Mouse (Mus musculus) C2C12 (cell line): ENCODE results near the gene Tspan14.

ENCODE experiments used
- CEBPB ChIP-seq: IDR thresholded peaks from one replicate; pipeline ENCODE4 v1.6.1; 2011; ENCODE audit warnings: low read depth, mild to moderate bottlenecking, control low read depth, moderate library complexity
- CTCF ChIP-seq: IDR thresholded peaks from one replicate; pipeline ENCODE4 v1.5.1; 2011; ENCODE audit not compliant: control insufficient read depth, insufficient read depth, insufficient read length
- MAX ChIP-seq: IDR thresholded peaks from one replicate; pipeline ENCODE4 v1.6.1; 2011; ENCODE audit warnings: mild to moderate bottlenecking, control low read depth
- USF1 ChIP-seq: IDR thresholded peaks from one replicate; pipeline ENCODE4 v1.6.1; 2011; ENCODE audit warnings: low read depth, mild to moderate bottlenecking, control low read depth, moderate library complexity

GRCm38 (mm10) chr14:40906770-40907169 lies 59.8 kb downstream of the Tspan14 start:
- TF ChIP-seq CTCF: no peak
- no peak for TF ChIP-seq MAX
- no peak for TF ChIP-seq USF1
- no peak for TF ChIP-seq CEBPB
